Mouse (Mus musculus): ENCODE data around the gene 6030458C11Rik. TPM values are rescaled to one million over a fixed set of nuclear protein-coding genes. Genes with fewer than 3 reads are reported as not detected.

6030458C11Rik gene
- total and polyA plus RNA-seq, 3 experiments, result 17.5 to 38.3 (median 30.6) TPM

DNA sequence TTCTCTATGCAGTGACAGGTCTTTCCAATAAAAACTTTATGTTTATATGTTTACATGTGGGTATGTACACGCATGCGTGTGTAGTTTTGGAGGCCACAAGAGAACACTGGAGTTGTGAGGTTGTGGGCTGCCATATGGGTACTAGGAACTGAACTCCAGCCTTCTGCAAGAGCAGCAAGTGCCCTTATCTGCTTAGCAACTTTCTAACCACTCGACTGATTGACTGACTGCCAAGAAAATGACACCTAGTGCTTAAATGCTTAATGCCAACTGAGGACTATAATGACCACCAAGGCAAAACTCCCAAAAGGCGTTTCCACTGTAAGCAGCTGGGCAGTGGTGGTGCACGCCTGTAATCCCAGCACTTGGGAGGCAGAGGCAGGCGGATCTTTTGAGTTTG is 15.1 kb downstream of the 6030458C11Rik start:
- Histone ChIP-seq H3K79me2 (replicated peaks; ENCODE audit: control insufficient read depth, extremely low read depth, insufficient read depth, poor library complexity, severe bottlenecking) (no peaks in the 10 kb centered on the region), H3K27ac (ENCODE audit: insufficient read depth, low read depth) (no peak overlapping the region), H3K9ac (ENCODE audit: insufficient read depth, low read depth) (no peak overlapping the region), H3K4me2 (ENCODE audit: insufficient read depth, low read depth, poor library complexity, severe bottlenecking) (no peak overlapping the region), H3K36me3 (replicated peaks in 1 of 2; ENCODE audit: control insufficient read depth in 1 of 2, insufficient read depth in 1 of 2, low read length in 1 of 2) (peaks cover 56 to 85% of the 10 kb centered on the region in 2 experiments), H3K27me3 (replicated peaks) (no peaks in the 10 kb centered on the region), H3K4me3 (replicated peaks in 1 of 3; ENCODE audit: low read depth in 2 of 3, low read length in 2 of 3, poor library complexity in 1 of 3) (no peak overlapping the region), H3K4me1 (ENCODE audit: control insufficient read depth in 1 of 2, insufficient read depth in 2 of 2) (peaks cover 0 to 6% of the 10 kb centered on the region in 2 experiments; a peak in 2 of 4 replicates), H3K9me3 (replicated peaks; ENCODE audit: low read length) (peaks cover 2% of the 10 kb centered on the region)
- in situ Hi-C loops (cut with MboI; ENCODE audit: low pct_ligation_motif_present, low pct_unique_long_range_greater_than_20kb, low sequenced_read_pairs) (no loop called here), dilution Hi-C loops (cut with MboI; ENCODE audit: extremely low pct_ligation_motif_present, extremely low pct_unique_long_range_greater_than_20kb, low sequenced_read_pairs) (no loop called here)
- no peak for TF ChIP-seq IRF4 (IDR thresholded peaks at IDR 0.05; ENCODE audit: low read depth, low read length)
- TF ChIP-seq EP300 (IDR thresholded peaks at IDR 0.05; ENCODE audit: low read length), result no peak
- TF ChIP-seq PAX5 (IDR thresholded peaks at IDR 0.05; ENCODE audit: low read length), result no peak
- no peak for TF ChIP-seq NELFE (IDR thresholded peaks at IDR 0.05; ENCODE audit: low read depth, low read length)
- TF ChIP-seq USF2 (conservative IDR thresholded peaks at IDR 0.05; ENCODE audit: low read depth, low read length), result no peak
- TF ChIP-seq POLR2A (IDR thresholded peaks at IDR 0.05; ENCODE audit: low read depth, low read length), result no peak
- TF ChIP-seq UBTF (IDR thresholded peaks at IDR 0.05; ENCODE audit: low read depth, low read length), result no peak
- no peak for TF ChIP-seq POLR2AphosphoS2 (IDR thresholded peaks at IDR 0.05; ENCODE audit: low read depth, low read length)
- no peak for TF ChIP-seq ZKSCAN1 (IDR thresholded peaks at IDR 0.05; ENCODE audit: borderline replicate concordance, low read depth, low read length)
- TF ChIP-seq RCOR1 (conservative IDR thresholded peaks at IDR 0.05; ENCODE audit: low read depth, low read length), result no peak
- TF ChIP-seq MEF2A (IDR thresholded peaks at IDR 0.05; ENCODE audit: borderline replicate concordance, low read depth, low read length), result no peak
- no peak for TF ChIP-seq KAT2A (IDR thresholded peaks at IDR 0.05; ENCODE audit: insufficient replicate concordance, low read length)
- TF ChIP-seq BHLHE40 (IDR thresholded peaks at IDR 0.05; ENCODE audit: low read depth, low read length), result no peak
- TF ChIP-seq MXI1 (IDR thresholded peaks at IDR 0.05; ENCODE audit: low read depth, low read length), result no peak
- TF ChIP-seq MYC (IDR thresholded peaks at IDR 0.05; ENCODE audit: low read depth, low read length), result no peak
- no peak for TF ChIP-seq MAFK (IDR thresholded peaks at IDR 0.05; ENCODE audit: insufficient replicate concordance, low read length)
- TF ChIP-seq ZMIZ1 (IDR thresholded peaks at IDR 0.05; ENCODE audit: low read depth, low read length), result no peak
- no peak for TF ChIP-seq ETS1 (conservative IDR thresholded peaks at IDR 0.05; ENCODE audit: low read depth, low read length)
- no peak for TF ChIP-seq ELF1 (IDR thresholded peaks at IDR 0.05; ENCODE audit: low read depth, low read length)
- no peak for TF ChIP-seq JUND (conservative IDR thresholded peaks at IDR 0.05; ENCODE audit: low read depth, low read length)
- DNase-seq (ENCODE audit: extremely low read depth), result no peak

DNA sequence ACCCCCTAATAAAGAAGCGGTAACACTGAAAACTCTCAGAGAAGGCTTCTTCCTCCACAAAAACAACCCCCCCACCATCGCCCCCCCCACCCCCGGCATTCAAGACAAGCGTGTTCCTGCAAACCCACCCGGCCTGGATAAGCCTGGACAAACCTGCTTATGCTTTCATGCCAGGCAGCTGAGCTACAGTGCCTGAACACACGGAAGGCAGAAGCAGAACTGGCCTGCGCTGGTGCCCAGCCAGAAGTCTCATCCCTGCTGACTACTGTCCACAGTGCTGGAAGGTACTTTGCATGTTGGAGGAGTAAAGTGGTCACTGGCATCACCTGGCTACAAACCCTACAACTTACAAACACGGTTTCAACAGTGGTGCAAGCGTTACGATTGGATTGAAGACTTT is 17.4 kb downstream of the 6030458C11Rik start:
- dilution Hi-C loops (cut with MboI; ENCODE audit: extremely low pct_ligation_motif_present, extremely low pct_unique_long_range_greater_than_20kb, low sequenced_read_pairs) (no loop called here), in situ Hi-C loops (cut with MboI; ENCODE audit: low pct_ligation_motif_present, low pct_unique_long_range_greater_than_20kb, low sequenced_read_pairs) (no loop called here)
- H3K4me1 ChIP-seq (ENCODE audit: control insufficient read depth in 1 of 2, insufficient read depth in 2 of 2), result peaks cover 4 to 15% of the 10 kb centered on the region in 2 experiments
- no peak overlapping the region for H3K27ac ChIP-seq (ENCODE audit: insufficient read depth, low read depth)
- TF ChIP-seq CHD2 (IDR thresholded peaks at IDR 0.05; ENCODE audit: low read length) (no peak), RAD21 (IDR thresholded peaks at IDR 0.05; ENCODE audit: low read depth, low read length) (no peak), MAX (IDR thresholded peaks at IDR 0.05; ENCODE audit: low read length) (no peak), NRF1 (IDR thresholded peaks at IDR 0.05; ENCODE audit: low read depth, low read length) (no peak), GABPA (IDR thresholded peaks at IDR 0.05; ENCODE audit: insufficient replicate concordance, low read depth, low read length) (no peak), POLR2AphosphoS2 (IDR thresholded peaks at IDR 0.05; ENCODE audit: low read depth, low read length) (no peak), MXI1 (IDR thresholded peaks at IDR 0.05; ENCODE audit: low read depth, low read length) (no peak), HCFC1 (IDR thresholded peaks at IDR 0.05; ENCODE audit: low read depth, low read length) (no peak), MYC (IDR thresholded peaks at IDR 0.05; ENCODE audit: low read depth, low read length) (no peak), ETS1 (conservative IDR thresholded peaks at IDR 0.05; ENCODE audit: low read depth, low read length) (no peak), MAZ (IDR thresholded peaks at IDR 0.05; ENCODE audit: low read depth, low read length) (no peak), BHLHE40 (IDR thresholded peaks at IDR 0.05; ENCODE audit: low read depth, low read length) (no peak), CHD1 (IDR thresholded peaks at IDR 0.05; ENCODE audit: low read depth, low read length) (no peak), E2F4 (IDR thresholded peaks at IDR 0.05; ENCODE audit: insufficient replicate concordance, low read depth, low read length) (no peak), ELF1 (IDR thresholded peaks at IDR 0.05; ENCODE audit: low read depth, low read length) (no peak), USF1 (IDR thresholded peaks at IDR 0.05; ENCODE audit: low read depth, low read length) (no peak), USF2 (conservative IDR thresholded peaks at IDR 0.05; ENCODE audit: low read depth, low read length) (no peak)
- H3K4me3 ChIP-seq (replicated peaks in 1 of 3; ENCODE audit: low read depth in 2 of 3, low read length in 2 of 3, poor library complexity in 1 of 3), result no peak overlapping the region
- no peak for DNase-seq (ENCODE audit: extremely low read depth)
- H3K79me2 ChIP-seq (replicated peaks; ENCODE audit: control insufficient read depth, extremely low read depth, insufficient read depth, poor library complexity, severe bottlenecking), result no peaks in the 10 kb centered on the region
- H3K36me3 ChIP-seq (replicated peaks in 1 of 2; ENCODE audit: control insufficient read depth in 1 of 2, insufficient read depth in 1 of 2, low read length in 1 of 2), result peaks cover 43 to 65% of the 10 kb centered on the region in 2 experiments
- H3K4me2 ChIP-seq (ENCODE audit: insufficient read depth, low read depth, poor library complexity, severe bottlenecking), result no peak overlapping the region
- no peaks in the 10 kb centered on the region for H3K9me3 ChIP-seq (replicated peaks; ENCODE audit: low read length)
- H3K9ac ChIP-seq (ENCODE audit: insufficient read depth, low read depth), result no peak overlapping the region
- no peaks in the 10 kb centered on the region for H3K27me3 ChIP-seq (replicated peaks)

All from CH12.LX (cell line).